Mouse (Mus musculus) lung, embryonic 16.5 days (tissue): ENCODE measurements around the gene Psmd4. TPM values are rescaled to one million over a fixed set of nuclear protein-coding genes. Genes with fewer than 3 reads are reported as not detected.

Experiments used
- ATAC-seq: fragments of 200-750 bp; cut with Nextera tagmentation; 2 replicates; pipeline ENCODE4 v1.8.0; 2017; ENCODE audit warnings: low read depth, mild to moderate bottlenecking, moderate library complexity
- H3K27ac ChIP-seq: fragments of 300-500 bp; sonication (generic); 2 replicates; pipeline ENCODE4 v1.5.1; 2014; ENCODE audit warnings: mild to moderate bottlenecking, control low read depth, low read length
- H3K27me3 ChIP-seq: fragments of 300-500 bp; sonication (generic); 2 replicates; pipeline ENCODE4 v1.6.1; 2014; ENCODE audit warnings: low read depth, low read length, mixed read lengths; ENCODE audit not compliant: control insufficient read depth, insufficient read depth
- H3K36me3 ChIP-seq: fragments of 300-500 bp; sonication (generic); 2 replicates; pipeline ENCODE4 v1.6.1; 2014; ENCODE audit warnings: low read length; ENCODE audit not compliant: control insufficient read depth, insufficient read depth
- H3K4me1 ChIP-seq: fragments of 300-500 bp; sonication (generic); replicated peaks from 2 replicates; pipeline ENCODE4 v1.6.1; 2014; ENCODE audit warnings: low read length, mixed read lengths; ENCODE audit not compliant: control insufficient read depth, insufficient read depth
- H3K4me2 ChIP-seq: fragments of 300-500 bp; sonication (generic); 2 replicates; pipeline ENCODE4 v1.6.1; 2014; ENCODE audit warnings: low read depth, low read length, control low read depth
- H3K4me3 ChIP-seq: fragments of 300-500 bp; sonication (generic); 2 replicates; pipeline ENCODE4 v1.5.1; 2014; ENCODE audit warnings: mild to moderate bottlenecking, low read length, control low read depth
- H3K9ac ChIP-seq: fragments of 300-500 bp; sonication (generic); 2 replicates; pipeline ENCODE4 v1.6.1; 2014; ENCODE audit warnings: low read length, control low read depth
- H3K9me3 ChIP-seq: fragments of 300-500 bp; sonication (generic); 2 replicates; pipeline ENCODE4 v1.6.1; 2016; ENCODE audit warnings: low read length; ENCODE audit not compliant: control insufficient read depth
- WGBS: fragments of 180-500 bp; shearing (Covaris S2); extraction: QIAGEN DNeasy Blood & Tissue Kit; methylation state at CpG from one replicate; pipeline ENCODE4 v1.1.7; 2014; 5-methylcytosine and 5-hydroxymethylcytosine counted together
- polyA plus RNA-seq: library from polyadenylated mRNA; unstranded; fragments of >200 nt; fragmentation: Nextera tagmentation; extraction: Ambion mirVana; gene quantifications from 2 replicates; pipeline ENCODE4 v1.2.1, GENCODE M21; 2015

The Psmd4 gene
- 223 and 224 TPM in 2 replicates for polyA plus RNA-seq

- Histone ChIP-seq H3K9me3 (no peaks in the 10 kb centered on the region), H3K9ac (peak within 1 kb of the TSS; percentile 89), H3K27me3 (no peaks in the 10 kb centered on the region), H3K4me1 (peaks cover 8% of the 10 kb centered on the region), H3K36me3 (no peaks in the 10 kb centered on the region), H3K4me2 (peak within 1 kb of the TSS; percentile 74), H3K27ac (peak within 1 kb of the TSS; percentile 86), H3K4me3 (peak within 1 kb of the TSS; percentile 76)
- ATAC-seq, result peak; percentile 99
- under 1% methylated on average over 34 of the region's 36 CpGs for WGBS
Observed at GRCm38 (mm10) chr3:95042166-95042837, at the start of gene Psmd4. Gene Psmd4 (minus strand): TSS chr3:95042614.

DNA sequence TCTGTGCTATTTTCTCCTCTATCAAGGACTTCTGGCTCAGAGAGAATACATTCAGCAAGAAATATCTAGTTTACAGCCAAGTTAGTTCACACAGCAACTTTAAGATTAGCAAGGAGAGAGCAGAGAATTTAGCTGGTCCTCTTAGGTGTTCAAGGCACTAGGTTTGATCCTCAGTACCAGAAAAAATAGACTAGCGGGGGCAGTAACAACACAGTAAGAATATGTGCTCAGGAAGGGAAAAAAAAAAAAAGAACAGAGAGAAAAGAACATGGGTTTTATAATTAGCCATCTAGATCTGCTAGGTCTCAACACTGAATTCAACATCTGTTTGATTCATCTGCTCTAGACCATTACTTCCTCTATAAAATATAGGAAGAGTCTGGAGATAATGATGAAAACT lies 45.7 kb upstream of the Psmd4 start:
- Histone ChIP-seq H3K27me3 (no peaks in the 10 kb centered on the region), H3K27ac (no peak overlapping the region), H3K4me3 (no peak overlapping the region), H3K4me2 (no peak overlapping the region), H3K36me3 (no peaks in the 10 kb centered on the region; the same call in 1 of the 2 replicates), H3K9me3 (no peaks in the 10 kb centered on the region), H3K4me1 (no peaks in the 10 kb centered on the region), H3K9ac (no peak overlapping the region)
- ATAC-seq, result no peak
- 91% methylated on average over 1 of the region's 1 CpGs for WGBS

- Histone ChIP-seq H3K4me2 (no peak overlapping the region), H3K4me3 (no peak overlapping the region), H3K4me1 (no peaks in the 10 kb centered on the region), H3K27ac (no peak overlapping the region), H3K36me3 (peaks cover 56% of the 10 kb centered on the region), H3K27me3 (no peaks in the 10 kb centered on the region), H3K9me3 (no peaks in the 10 kb centered on the region), H3K9ac (no peak overlapping the region)
- 82% methylated on average over 2 of the region's 2 CpGs for WGBS
- ATAC-seq, result no peak
Observed at GRCm38 (mm10) chr3:95071606-95072005, 29.2 kb upstream of the Psmd4 start.

DNA sequence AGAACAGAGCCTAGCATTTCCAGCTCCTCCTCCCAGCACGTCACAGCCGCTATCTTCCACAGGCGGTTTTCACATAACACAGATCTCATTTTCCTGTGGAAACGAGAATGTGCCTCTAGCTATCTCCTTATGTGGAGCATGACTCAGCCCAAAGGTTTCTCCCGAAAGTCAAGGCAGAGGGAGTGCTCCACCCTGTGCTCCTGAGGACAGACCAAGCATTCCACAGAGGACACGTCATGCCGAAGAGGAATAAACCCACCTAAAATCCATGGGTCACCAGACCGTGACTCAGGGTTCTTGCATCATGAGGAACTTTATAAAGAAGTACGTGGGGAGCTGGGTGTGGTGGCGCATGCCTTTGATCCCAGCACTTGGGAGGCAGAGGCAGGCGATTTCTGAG lies 24.2 kb upstream of the Psmd4 start:
- Histone ChIP-seq H3K27ac (no peak overlapping the region), H3K9me3 (no peaks in the 10 kb centered on the region), H3K4me2 (no peak overlapping the region), H3K4me3 (no peak overlapping the region), H3K36me3 (peaks cover 65% of the 10 kb centered on the region), H3K4me1 (no peaks in the 10 kb centered on the region), H3K9ac (no peak overlapping the region), H3K27me3 (no peaks in the 10 kb centered on the region)
- WGBS, result 85% methylated on average over 11 of the region's 11 CpGs
- ATAC-seq, result no peak

DNA sequence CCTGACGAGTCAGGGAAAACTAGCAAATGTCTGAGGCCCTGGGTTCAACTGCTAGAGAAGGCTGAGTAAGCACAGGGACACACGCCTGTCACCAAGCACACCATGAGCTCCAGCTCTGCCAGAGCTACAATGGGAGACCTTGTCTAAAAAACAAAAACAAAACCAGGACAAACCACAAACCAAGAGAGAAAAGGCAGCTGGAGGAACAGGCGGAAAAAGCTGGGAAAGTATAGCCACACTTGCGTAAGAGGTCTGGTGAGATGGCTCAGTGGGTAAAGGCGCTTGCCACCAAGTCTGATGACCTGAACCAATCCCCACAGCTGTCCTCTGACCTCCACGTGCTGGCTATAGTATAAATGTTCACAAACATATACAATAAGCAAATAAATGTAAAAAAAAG lies 23.7 kb upstream of the Psmd4 start:
- H3K27me3 ChIP-seq, result no peaks in the 10 kb centered on the region
- no peak overlapping the region for H3K4me3 ChIP-seq
- WGBS, result 86% methylated on average over 6 of the region's 6 CpGs
- no peak overlapping the region for H3K9ac ChIP-seq
- H3K9me3 ChIP-seq, result no peaks in the 10 kb centered on the region
- H3K4me1 ChIP-seq, result no peaks in the 10 kb centered on the region
- H3K36me3 ChIP-seq, result peaks cover 64% of the 10 kb centered on the region
- no peak overlapping the region for H3K4me2 ChIP-seq
- H3K27ac ChIP-seq, result no peak overlapping the region
- ATAC-seq, result no peak

DNA sequence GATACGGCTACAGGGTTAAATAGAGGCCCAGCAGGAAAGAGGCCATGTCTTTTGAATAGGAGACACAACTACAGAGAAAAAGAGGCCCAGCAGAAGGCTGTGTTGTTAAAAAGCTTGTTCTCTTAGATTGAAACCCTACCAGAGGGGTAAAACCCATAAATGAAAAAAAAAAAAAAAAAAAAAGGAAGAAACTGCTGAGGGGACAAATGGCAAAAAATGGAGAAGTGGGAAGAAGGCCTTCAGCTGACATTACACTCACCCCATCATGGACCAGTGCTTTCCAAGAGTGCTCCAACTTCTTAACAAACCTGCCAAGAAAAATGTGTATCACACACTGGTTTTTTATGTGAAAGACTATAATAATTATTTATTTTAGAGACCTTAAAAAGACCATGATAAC lies 23.1 kb upstream of the Psmd4 start:
- Histone ChIP-seq H3K36me3 (peaks cover 64% of the 10 kb centered on the region), H3K27me3 (no peaks in the 10 kb centered on the region), H3K4me3 (no peak overlapping the region), H3K27ac (no peak overlapping the region), H3K4me1 (no peaks in the 10 kb centered on the region), H3K9me3 (no peaks in the 10 kb centered on the region), H3K4me2 (no peak overlapping the region), H3K9ac (no peak overlapping the region)
- no peak for ATAC-seq
- WGBS, result 83% methylated on average over 1 of the region's 1 CpGs

DNA sequence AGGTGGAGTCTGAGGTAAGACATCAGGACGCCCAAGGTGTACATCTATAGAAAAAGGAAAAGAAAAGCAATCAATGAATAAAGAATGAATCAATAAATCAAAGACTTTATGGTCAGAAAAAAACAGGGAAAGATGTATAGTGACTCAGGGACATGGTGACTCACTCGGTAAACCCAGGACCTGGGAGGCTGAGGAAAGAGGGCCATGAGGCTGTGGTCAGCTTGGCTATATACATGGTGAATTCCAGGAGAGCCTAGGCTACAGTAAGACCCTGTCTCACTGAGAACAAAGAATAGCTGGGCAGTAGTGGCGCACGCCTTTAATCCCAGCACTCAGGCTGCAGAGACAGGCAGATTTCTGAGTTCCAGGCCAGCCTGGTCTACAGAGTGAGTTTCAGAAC lies 21.3 kb upstream of the Psmd4 start:
- H3K4me2 ChIP-seq, result no peak overlapping the region
- no peak for ATAC-seq
- peaks cover 54% of the 10 kb centered on the region for H3K36me3 ChIP-seq
- no peaks in the 10 kb centered on the region for H3K9me3 ChIP-seq
- 90% methylated on average over 4 of the region's 4 CpGs for WGBS
- no peaks in the 10 kb centered on the region for H3K27me3 ChIP-seq
- no peak overlapping the region for H3K9ac ChIP-seq
- H3K4me1 ChIP-seq, result no peaks in the 10 kb centered on the region
- no peak overlapping the region for H3K27ac ChIP-seq
- H3K4me3 ChIP-seq, result no peak overlapping the region

DNA sequence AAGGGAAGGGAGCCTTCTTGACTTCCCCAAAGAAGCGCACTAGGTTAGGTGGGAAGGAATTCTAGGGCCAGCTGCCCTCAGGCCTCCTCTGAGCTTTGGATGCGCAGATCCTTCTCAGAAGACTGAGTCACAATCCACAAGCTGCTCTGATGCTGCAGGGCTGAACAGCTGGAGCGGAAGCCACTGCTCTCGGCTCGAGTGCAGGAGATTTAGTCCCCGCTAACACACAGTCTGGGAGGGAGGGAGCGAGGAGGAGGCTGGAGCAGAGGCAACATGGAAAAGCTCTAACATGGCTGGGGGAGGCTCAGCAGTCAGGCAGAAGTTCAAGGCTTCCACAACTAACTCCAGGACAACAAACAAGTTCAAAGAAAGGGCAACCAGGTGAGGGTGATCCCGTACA lies 15.7 kb upstream of the Psmd4 start:
- no peak overlapping the region for H3K27ac ChIP-seq
- no peak overlapping the region for H3K9ac ChIP-seq
- H3K4me1 ChIP-seq, result peaks cover 12% of the 10 kb centered on the region
- H3K9me3 ChIP-seq, result no peaks in the 10 kb centered on the region
- no peak overlapping the region for H3K4me3 ChIP-seq
- no peaks in the 10 kb centered on the region for H3K27me3 ChIP-seq
- H3K4me2 ChIP-seq, result no peak overlapping the region
- WGBS, result 77% methylated on average over 8 of the region's 8 CpGs
- no peak for ATAC-seq
- peaks cover 16% of the 10 kb centered on the region for H3K36me3 ChIP-seq

- peak; percentile 75; the same call in 1 of the 2 replicates for ATAC-seq
Observed at GRCm38 (mm10) chr3:95056275-95056674, 13.9 kb upstream of the Psmd4 start.

More at GRCm38 (mm10) chr3:95056275-95056674, 13.9 kb upstream of the Psmd4 start:
- H3K27me3 ChIP-seq, result no peaks in the 10 kb centered on the region
- 57% methylated on average over 7 of the region's 7 CpGs for WGBS
- H3K36me3 ChIP-seq, result peaks cover 9% of the 10 kb centered on the region
- H3K4me1 ChIP-seq, result peaks cover 12% of the 10 kb centered on the region
- no peak overlapping the region for H3K4me3 ChIP-seq
- no peak overlapping the region for H3K4me2 ChIP-seq
- H3K9me3 ChIP-seq, result no peaks in the 10 kb centered on the region
- H3K27ac ChIP-seq, result no peak overlapping the region
- no peak overlapping the region for H3K9ac ChIP-seq
